Mouse (Mus musculus) bone marrow, adult 2 months (tissue): ENCODE data around the gene Zfp740.

Source experiments
- CTCF ChIP-seq: fragments of 200-500 bp; IDR thresholded peaks from 2 replicates; pipeline ENCODE4 v1.5.1; 2011; ENCODE audit warnings: low read length, control low read depth; ENCODE audit not compliant: control insufficient read depth, insufficient read depth
- POLR2A ChIP-seq: fragments of 200-500 bp; IDR thresholded peaks from 2 replicates; pipeline ENCODE4 v1.6.1; 2011; ENCODE audit warnings: low read depth, mild to moderate bottlenecking, control low read depth, low read length, borderline replicate concordance; ENCODE audit not compliant: control insufficient read depth

- TF ChIP-seq CTCF: no peak
- no peak for TF ChIP-seq POLR2A
Measured at GRCm38 (mm10) chr15:102186239-102186638, 16.8 kb upstream of the Zfp740 start.
